Mouse (Mus musculus) heart, postnatal 14 days (tissue): ENCODE measurements around the gene Mafb. TPM values are rescaled to one million over a fixed set of nuclear protein-coding genes. Genes with fewer than 3 reads are reported as not detected.

ENCODE experiments used
- DNase-seq, 2 experiments: peaks; one replicate each; pipeline ENCODE4 v3.0.0; 2021 to 2022
- intact Hi-C: fragments of 180-260 bp; cut with DNase I; formaldehyde crosslinking; loops from one replicate; pipeline ENCODE4 v1.15.1; 2025
- long read RNA-seq, 2 experiments: library from polyadenylated mRNA; stranded (forward); transcript quantifications; one replicate each; pipeline ENCODE4 v2.0.0; 2021
- total RNA-seq, 2 experiments: library from RNA; stranded (reverse); gene quantifications; 2 replicates each; pipeline ENCODE4 v1.2.3; 2021

Mafb gene
- 10 to 100 TPM; 12.1 to 13.5 TPM for total RNA-seq
- long read RNA-seq, experiment 1, transcript Mafb-201 (1 exons, 3,363 nt) = major isoform, 6 of 6 reads
- long read RNA-seq, experiment 1, partial matches to known transcripts = 0 of 6 reads
- long read RNA-seq, experiment 1, other reads (novel, unspliced or antisense) = 0 of 6 reads
- long read RNA-seq, experiment 2, transcript Mafb-201 (1 exons, 3,363 nt) = major isoform, 9 of 9 reads
- long read RNA-seq, experiment 2, partial matches to known transcripts = 0 of 9 reads
- long read RNA-seq, experiment 2, other reads (novel, unspliced or antisense) = 0 of 9 reads

DNA sequence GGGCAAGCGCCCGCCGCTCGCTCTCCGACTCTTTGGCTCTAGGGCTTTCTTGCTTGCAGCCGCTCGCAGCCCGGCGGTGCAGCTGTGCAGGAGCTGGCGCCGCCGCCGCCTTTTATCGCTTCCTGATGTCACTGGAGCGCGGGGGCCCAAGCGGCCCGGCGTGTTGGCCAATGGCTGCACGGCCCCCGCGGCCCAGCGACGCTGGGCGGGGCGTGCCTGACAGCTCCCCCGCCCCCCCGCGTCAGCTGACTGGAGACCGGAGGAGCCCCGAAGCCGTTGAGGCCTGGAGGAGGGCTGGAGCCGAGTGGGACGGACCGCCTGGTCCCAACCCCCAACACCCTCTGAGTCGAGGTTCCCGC is at the start of gene Mafb:
Gene Mafb (minus strand): TSS at position 86 of the 359 bp plus-strand sequence.
- intact Hi-C loops = loop anchor here (5.0 to 10.0 kb wide), 6 partner anchors 195 to 1502 kb away; no protein-coding TSS in a partner anchor
- DNase-seq = peak; percentile 97 to 98

DNA sequence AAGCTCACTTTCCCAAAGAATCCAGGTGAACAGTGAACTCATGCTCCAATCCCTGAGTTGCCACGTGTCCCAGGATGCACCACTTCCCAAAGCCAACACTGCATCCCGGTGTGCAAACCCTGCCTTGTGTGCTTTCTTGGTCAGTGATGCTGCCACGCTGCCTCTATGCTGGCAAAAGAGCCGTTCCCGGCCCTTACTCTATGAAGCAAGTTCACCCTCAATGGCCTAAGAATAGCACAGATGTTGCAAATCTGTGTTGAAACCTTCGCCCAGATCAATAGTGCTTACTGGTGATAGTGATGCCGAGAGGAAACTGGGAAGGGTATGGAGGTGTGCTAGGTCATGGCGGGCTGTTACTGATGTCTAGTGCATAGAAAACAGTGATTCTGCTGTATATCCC is 48.3 kb upstream of the Mafb start:
- DNase-seq = no peak
- intact Hi-C loops = no loop called here

GRCm38 (mm10) chr2:160414736-160415135 is 47.9 kb upstream of the Mafb start:
- intact Hi-C loops = no loop called here
- DNase-seq = no peak

DNA sequence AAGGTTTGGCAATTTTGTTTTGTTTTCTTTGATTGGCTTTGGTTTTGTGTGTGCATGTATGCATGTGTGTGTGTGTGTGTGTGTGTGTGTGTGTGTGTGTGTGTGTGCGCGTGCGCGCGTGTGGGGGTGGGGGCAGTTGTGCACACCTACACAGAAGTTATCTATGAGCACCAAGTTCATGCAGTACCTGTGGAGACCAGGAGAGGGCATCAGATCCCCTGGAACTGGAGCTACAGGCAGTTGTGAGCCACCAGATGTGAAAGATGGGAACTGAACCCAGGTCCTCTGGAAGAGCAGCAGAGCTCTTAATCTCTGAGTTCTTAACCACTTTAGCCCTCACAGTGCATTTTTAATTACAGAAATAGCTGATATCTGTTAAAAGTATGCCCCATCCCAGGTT is 47.1 kb upstream of the Mafb start:
- DNase-seq = peak in 1 of 2 experiments; percentile 18
- intact Hi-C loops = loop anchor here (2.0 kb wide), 1 partner anchor 165 kb away; no protein-coding TSS in a partner anchor

DNA sequence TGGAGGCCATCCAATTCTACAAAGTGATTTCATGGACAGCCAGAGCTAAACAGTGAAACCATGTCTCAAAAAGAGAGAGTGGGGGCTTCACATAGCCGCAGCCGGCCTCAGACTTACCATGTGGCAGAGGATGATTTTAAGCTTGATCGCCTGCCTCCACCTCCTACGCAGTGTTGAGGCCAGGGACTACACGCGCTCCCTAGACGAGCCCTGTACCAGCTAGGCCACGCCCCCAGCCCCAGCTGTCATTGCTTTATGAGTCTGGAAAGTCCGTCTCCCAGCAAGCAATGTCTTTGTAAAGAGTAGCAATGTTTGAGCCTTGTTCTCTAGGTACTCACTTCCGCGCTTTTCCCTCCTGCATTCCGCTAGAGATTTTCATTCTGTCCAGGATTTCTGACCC is 46.2 kb upstream of the Mafb start:
- intact Hi-C loops = loop anchor here (2.0 kb wide), 1 partner anchor 166 kb away; no protein-coding TSS in a partner anchor
- DNase-seq = peak; percentile 11 to 19

DNA sequence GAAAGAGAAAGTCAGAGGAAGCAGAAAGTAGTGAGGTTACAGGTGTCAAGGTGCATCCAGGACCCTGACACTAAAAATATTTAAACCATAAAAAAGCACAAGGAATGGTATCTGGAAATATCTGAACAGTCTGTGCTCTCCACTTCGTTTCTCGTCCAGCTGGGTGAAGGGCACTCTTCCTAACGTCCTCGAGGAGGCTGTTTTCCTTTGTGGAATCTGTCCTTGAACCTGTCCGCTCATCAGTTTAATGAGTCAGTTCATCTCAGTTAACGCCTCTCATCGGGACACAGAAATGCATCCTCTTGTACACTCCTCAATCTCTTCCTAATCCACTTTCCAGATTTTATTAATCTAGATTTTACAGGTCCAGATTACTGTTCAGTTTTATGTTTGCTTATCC is 44.6 kb upstream of the Mafb start:
- no peak for DNase-seq
- intact Hi-C loops = no loop called here

DNA sequence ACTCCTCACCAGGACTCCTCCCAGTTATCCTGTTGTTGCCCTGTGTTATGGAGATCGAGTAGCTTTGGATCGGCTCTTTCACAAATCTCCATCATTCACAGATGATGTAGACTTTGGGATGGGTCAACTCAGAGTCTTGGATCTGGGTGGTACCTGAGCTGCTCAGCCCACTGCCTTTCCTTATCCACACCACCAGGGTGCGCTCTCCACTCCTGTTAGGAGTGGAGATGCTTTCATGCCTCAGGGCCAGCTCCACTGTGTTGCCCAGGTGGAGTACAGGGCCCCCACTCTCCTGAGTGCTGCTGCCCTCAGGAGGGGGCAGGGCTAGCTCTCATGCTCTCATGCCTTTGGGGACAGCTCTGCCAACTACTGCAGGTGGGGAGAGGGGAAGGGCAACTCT is 40.9 kb upstream of the Mafb start:
- intact Hi-C loops = no loop called here
- peak in 1 of 2 experiments; percentile 16 for DNase-seq

DNA sequence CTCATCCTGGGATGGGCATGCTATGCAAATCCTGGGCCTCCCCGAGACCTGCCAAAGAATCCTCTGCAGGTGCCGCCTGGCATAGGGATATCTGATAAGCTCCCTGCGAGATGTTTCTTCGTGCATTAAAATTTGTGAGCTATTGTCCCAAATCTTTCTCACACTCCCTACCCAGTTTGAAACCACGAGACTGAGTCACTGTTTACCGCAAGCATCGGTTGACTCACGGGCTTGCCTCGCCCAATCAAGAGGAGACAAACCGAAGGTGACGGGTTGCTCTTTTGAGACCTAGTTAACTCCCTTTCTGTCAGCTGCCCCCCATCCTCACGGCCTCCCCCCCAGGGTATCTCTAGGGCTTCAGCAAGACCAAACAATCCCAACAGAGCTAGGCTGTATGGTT is 30.9 kb upstream of the Mafb start:
- DNase-seq = no peak
- intact Hi-C loops = no loop called here

DNA sequence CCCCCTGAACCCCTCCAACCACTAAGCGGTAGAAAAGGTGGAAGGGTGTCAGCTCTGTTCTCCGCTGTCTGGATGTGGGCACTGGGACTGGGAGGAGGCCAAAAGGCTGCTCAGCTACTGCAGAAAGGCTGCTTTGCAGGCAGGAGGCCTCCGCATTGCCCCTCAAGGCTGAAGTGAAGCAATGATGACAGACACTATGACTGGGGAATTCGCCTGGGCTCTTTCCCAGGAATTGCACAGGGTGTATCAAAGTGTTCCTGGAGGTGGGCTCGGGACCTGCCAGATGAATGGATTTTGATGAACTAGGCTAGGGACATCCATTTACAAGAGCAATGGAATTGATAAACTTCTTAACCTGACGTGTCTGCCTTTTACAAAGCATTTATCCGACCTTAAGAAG is 27.9 kb upstream of the Mafb start:
- intact Hi-C loops = no loop called here
- DNase-seq = no peak

- intact Hi-C loops = no loop called here
- no peak for DNase-seq
Observed at GRCm38 (mm10) chr2:160392648-160393047, 25.8 kb upstream of the Mafb start.

GRCm38 (mm10) chr2:160388596-160388995 is 21.7 kb upstream of the Mafb start:
- no peak for DNase-seq
- intact Hi-C loops = no loop called here

GRCm38 (mm10) chr2:160383418-160383817 is 16.6 kb upstream of the Mafb start:
- intact Hi-C loops = no loop called here

GRCm38 (mm10) chr2:160378271-160378670 is 11.4 kb upstream of the Mafb start:
- intact Hi-C loops = loop anchor here (1.0 kb wide), 1 partner anchor 200 kb away; no protein-coding TSS in a partner anchor
- peak; percentile 47 to 62 for DNase-seq

More at GRCm38 (mm10) chr2:160383418-160383817, 16.6 kb upstream of the Mafb start:
- DNase-seq = no peak

- DNase-seq = no peak
- intact Hi-C loops = no loop called here
Observed at GRCm38 (mm10) chr2:160376236-160376635, 9.4 kb upstream of the Mafb start.

GRCm38 (mm10) chr2:160369653-160370420 is 3.0 kb upstream of the Mafb start:
- no peak for DNase-seq
- intact Hi-C loops = loop anchor here (2.0 to 10.0 kb wide), 7 partner anchors 198 to 1505 kb away; no protein-coding TSS in a partner anchor

DNA sequence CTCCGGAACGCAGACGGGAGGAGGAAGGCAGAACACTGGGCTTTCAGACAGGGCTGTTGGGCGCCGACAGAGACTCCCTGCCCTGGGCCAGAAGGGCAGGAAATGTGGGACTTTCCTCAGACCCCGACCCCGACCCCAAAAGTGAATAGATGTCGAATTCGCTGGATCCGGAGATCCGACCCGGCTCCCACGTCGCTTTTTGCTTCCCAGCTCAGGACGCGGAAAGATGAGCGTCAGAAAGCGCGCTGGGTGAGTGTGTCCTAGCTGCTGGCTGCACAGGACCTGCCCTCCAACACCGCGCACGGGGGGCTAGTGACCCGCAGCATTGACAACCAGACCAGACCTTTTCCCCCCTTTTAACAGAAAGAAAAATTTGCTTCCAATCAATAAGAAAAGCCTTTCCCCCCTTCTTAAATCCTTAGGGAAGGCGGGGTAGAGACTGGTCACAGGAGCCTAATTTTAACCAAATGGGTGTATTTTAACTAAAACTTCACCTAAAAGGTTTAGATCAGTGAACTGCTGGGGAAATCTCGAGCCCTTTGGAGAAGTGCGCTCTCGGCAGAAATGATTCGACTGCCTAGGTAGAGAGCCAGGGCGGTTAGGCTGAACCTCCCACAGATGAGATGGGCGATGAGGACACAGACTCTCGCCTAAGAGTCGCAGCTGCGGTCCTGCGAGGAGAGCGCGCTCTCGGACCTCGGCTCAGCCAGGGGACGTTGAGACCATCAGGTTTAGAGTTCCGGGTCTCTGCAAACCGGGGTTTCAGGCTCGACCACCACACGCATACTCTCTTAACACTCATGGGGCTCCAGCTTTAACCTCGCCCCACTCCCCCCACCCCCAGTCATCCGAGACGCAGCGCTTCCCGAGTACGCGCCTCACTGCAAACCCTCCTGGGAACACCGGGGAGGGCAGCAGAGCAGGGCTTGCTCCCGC is 1.8 kb upstream of the Mafb start:
- no peak for DNase-seq

GRCm38 (mm10) chr2:160367448-160368208 is 763 bp upstream of the Mafb start:
- intact Hi-C loops = loop anchor here (2.0 to 10.0 kb wide), 7 partner anchors 195 to 1503 kb away; no protein-coding TSS in a partner anchor
- DNase-seq = peak; percentile 92 to 94

More for the DNA sequence above, 1.8 kb upstream of the Mafb start:
- intact Hi-C loops = loop anchor here (2.0 to 10.0 kb wide), 7 partner anchors 196 to 1504 kb away; no protein-coding TSS in a partner anchor

GRCm38 (mm10) chr2:160366111-160366979 is 520 bp downstream of the Mafb start:
- intact Hi-C loops = loop anchor here (5.0 to 10.0 kb wide), 6 partner anchors 194 to 1502 kb away; no protein-coding TSS in a partner anchor
- peak in 1 of 2 experiments; percentile 45 for DNase-seq
